Mouse (Mus musculus) frontal cortex, postnatal 25 days (tissue): ENCODE data around the gene Kpna2.
A peak's percentile ranks its signal among the peaks of the same experiment; 100 is the strongest.

Experiments used
- DNase-seq, 2 experiments: peaks; one replicate each; pipeline ENCODE4 v3.0.0; 2022; ENCODE audit warnings: low spot score in 2 of 2

Gene Kpna2

DNA sequence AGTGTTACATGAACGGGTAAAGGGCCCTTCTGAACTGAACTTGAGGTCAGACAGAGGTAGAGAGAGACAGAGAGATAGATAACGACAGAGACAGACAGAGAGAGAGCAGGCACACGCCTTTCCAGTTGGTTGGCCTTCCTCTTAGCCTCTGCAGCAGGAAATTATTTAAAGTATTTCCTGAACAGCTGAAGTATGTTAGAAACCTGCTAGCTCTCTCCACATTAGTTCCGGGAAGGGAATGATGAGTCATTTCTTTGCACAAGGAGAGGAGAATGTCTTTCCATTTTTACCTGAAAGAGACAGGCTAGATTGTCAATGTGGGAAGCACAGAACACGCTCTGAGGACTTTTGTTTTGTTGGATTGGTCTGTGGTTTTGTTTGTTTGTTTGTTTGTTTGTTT is 17.0 kb downstream of the Kpna2 start:
- no peak for DNase-seq

DNA sequence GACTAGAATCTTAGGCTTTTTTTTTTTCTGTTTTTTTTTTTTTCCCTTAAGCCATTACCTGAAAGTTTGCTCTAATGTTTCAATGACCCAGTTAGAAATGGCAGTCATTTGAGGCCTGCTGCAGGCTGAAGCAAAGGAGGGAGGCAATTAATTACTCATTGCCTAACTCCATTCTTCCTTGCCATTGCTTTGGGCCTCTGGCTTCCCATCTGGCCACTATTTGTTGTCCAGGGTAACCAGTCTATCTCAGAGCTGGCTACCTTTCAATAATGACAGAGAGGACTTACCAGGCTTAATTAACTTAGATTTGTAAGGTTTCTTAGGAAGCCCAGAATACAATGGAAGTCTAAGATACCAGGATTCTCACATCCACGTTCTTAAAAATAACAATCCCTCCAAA is 17.6 kb downstream of the Kpna2 start:
- DNase-seq, result no peak

DNA sequence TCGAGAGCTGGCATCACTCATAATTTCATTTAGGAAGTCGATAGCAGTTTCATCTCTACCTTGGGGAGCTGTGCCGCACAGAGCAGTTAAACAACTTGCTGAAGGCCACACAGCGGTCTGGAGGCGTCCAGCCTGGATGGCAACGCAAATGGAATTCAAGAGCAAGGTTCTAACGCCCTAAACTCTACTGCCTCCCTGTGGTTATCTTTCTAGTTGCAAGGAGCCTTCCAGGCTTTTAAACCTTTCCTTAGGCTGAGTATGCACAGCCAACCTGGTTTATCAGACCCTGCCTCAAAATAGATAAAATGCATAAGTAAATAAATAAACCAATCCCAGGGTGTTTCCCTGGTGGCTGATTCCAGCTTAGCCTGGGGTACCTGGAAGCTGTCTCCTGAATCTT is 18.9 kb downstream of the Kpna2 start:
- peak in 1 of 2 experiments; percentile 54 for DNase-seq

DNA sequence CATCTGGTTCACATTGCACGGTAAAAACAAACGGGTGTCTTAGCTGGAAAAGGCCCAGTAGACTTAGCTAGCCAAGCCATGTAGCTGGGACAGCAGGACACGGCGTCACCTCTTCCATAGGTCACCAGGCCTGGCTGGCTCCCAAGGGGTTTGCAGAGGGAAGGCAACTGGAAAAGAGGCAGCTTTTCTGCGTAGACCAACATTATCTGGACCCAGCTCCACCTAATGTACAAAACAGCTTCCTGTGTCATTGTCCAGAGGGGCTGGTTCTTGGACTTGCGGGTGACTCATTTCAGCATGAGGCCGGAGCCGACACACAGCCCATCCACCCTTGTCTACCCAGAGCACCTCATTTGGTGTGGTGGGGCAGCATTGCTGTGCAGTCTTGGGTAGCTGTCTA is 23.1 kb downstream of the Kpna2 start:
- no peak for DNase-seq

DNA sequence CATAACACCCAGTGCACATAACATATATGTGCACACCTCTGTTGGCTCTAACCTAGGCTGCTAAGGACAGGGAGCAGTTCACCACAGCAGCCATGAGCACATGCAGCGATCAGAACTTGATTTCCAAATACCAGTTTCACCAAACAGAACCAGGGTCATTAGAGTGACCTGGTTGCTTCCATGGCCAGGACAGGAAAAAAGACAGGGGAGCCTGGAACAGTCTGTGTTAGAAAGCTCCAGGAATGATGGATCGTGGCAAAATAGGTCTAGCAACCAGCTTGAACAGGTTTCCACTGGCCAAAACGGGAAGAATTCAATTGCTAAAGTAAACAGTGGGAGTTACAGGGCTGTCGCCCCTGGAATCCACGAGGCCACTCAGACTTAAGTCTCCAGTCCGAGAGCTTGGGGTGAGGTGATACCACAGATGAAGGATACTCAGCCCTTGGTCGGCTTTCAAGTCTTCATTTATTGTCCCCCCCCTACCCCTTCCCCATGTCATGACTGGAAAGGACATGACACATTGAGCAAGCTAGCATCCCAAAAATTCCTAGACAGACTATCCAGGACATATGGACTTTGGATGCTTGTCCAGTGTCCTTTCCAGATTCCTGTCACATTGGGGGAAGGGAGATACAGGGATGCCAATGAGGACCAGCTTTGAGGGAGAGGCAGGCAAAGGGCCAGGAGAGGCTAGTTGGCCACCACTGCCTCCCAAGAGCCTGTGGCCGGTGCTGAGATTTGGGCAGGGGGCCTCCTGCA is 23.7 kb downstream of the Kpna2 start:
- DNase-seq, result no peak

DNA sequence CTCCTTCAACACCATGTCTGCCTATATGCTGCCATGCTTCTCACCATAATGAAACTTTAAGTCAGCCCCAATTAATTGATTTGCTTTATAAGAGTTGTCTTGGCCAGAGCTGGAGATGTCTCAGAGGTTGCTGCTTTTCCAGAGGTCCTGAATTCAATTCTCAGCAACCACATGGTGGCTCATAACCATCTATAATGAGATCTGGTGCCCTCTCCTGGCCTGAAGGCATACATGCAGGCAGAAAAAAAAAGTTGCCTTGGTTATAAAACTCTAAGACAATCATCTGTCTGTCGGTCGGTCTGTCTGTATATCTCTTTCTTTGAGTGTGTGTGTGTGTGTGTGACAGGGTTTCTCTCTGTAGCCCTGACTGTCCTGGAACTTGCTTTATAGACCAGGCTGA is 24.9 kb downstream of the Kpna2 start:
- no peak for DNase-seq

DNA sequence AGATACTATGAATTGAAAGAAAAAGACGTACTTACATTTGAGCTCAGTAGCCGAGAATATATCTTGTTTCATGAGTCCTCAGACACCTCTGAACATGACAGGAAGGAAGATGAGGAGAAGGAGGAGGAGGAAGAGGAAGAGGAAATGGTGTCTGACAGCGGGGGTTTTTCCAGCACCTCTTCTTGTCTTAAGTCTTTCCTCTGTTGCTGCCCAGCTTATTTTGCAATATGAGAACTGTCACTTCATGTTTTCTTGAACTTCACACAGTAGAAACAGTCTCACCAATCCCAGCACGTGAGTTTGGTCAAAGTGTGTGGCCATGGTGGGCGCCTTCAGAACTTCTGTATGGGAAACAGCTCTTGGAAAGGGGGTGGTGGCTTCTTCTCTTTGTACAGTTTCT is 26.3 kb downstream of the Kpna2 start:
- DNase-seq, result no peak

DNA sequence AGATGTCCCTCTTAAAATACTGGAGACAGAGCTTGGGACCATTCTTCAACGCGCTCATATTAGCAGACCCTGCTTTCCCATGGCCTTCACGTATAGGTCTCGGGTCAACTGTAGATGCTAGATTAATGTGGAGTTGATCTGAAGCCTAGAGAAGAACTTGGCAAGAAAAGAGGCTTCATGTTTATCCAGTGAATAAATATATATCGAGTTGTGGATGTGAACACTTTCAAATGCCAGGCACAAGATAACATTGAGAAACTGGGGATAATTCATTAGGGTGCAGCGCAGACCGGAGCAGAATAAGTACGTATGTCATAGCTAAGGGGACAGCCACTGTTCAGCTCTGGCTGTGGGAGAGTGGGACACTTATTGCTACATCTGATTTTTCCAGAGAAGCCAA is 29.5 kb downstream of the Kpna2 start:
- no peak for DNase-seq

DNA sequence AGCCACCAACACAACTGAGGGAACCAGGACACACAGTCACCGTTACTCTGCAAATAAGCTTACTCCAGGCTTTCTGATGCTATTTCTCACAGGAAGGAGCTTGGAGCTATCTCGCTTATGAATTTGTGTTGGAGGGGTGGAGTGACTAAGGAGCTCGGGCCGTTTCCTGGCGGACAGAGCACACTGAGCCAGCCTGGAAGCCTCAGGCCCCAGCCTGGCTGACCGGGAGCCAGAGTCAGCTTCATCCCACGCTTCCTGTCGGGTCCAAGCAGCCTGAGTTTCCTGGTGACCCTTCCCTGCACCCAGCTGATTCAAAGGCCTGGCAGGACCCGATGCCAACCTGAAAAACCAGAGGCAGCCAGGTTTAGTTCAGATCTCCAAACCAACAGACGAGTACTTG is 31.7 kb downstream of the Kpna2 start:
- DNase-seq, result no peak

DNA sequence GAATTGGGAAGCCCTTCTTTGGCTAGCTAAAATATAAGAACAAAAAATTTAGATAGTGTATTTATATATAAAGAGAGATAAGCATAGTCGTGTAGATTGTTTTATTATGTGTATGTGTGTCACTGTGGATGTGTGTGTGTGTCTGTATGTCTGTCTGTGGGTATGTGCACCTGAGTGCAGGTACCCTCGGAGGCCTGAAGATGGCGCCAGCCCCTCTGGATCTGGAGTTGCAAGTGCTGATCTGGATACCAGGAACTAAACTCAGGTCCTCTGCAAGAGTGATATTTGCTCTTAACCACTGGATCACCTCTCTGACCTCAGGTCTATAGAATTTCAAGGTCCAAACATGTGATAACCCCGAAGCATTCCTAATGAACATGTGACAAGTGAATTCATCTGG is 33.5 kb downstream of the Kpna2 start:
- DNase-seq, result no peak

DNA sequence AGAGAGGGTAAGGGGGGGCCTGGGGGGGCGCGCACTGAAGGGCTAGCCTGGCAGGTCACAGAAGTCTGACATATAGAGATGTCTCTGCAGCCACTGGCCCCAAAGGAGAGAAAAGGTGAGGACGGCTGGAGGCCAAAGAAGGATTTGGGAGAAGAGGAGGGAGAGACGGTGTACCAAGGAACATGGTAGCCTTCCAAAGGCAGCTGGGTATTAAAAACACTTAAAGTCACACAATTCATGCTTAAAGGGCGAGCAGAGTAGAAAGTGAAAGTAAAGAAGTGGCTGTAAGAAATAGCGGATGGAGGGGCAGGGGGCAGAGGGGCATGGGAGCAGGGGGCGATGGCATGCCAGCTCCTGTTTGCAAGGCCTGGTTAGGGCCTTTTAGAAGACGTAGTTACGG is 37.0 kb downstream of the Kpna2 start:
- DNase-seq, result no peak

DNA sequence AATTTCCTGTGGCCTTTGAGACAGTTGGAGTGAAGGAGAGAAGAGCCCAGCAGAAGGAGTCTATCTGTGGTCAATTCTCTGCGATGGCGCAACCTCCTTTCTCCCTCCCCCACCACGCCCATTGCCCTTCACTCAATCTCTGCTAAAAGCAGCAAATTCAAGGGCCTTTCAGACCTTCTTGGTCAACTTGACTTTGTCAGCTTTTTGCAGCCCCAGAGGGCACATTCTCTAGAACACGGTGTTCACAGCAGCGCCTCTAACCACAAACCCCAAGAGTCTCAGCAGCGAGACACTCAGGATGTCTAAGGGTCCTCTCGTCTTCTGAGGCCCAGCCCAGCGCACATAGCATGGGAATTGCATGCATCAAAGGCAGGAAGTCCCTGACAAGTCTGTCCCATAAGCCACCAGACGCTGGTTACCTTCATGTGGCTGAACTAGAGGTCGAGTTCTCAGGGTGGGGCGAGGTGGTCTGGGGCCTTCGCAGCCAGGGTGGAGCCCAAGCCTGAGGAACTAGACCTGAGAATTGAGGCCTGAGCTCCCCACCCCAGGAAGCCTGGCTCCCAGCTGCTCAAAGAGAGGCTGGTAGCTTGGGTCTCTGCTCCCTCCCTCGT is 37.8 kb downstream of the Kpna2 start:
- DNase-seq, result no peak

DNA sequence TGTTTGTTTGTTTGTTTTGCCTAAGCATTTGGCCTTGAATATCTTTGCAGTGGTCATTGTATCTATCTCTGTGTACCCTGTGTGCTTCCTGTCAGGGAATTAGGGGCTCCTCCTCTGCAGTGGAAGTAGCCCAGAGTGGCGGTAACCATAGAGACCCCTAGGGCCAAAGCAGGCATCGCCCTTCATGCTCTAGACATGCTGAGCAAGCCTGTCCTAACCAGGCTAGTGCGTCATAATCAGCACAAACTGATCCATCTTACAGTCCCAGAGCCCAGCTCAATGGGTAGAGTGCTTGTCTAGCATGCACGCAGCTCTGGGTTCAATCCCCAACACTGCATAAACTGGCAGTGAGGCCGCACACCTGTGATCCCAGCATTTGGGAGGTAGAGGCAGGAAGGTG is 40.2 kb downstream of the Kpna2 start:
- DNase-seq, result no peak

DNA sequence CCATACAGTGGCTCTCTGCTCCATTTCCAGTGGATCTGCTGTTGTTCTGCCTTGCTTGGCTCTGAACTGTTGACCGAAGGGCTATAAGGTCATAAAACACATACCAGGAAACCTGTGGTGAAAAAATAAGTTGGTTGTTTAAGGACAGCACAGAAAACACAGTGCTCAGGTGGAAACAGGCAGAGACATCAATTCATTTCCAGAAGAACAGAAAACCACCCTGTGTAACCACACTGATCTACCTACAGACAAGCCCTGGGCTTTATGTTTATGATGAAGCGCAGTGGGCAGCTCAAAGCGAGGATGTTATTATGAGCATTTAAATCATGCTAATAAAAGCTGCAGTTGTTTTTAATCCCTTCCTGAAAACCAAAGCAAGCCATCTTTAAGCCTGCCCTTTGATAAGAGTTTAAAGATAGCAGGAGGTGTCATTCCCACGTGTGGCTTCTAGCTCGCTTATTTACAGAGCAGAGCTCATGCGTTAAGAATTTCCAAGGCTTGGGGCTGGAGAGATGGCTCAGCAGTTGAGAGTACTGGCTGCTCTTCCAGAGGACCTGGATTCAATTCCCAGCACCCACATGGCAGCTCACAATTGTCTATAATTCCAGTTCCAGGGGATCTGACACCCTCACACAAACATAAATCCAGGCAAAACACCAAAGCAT is 40.8 kb downstream of the Kpna2 start:
- no peak for DNase-seq

DNA sequence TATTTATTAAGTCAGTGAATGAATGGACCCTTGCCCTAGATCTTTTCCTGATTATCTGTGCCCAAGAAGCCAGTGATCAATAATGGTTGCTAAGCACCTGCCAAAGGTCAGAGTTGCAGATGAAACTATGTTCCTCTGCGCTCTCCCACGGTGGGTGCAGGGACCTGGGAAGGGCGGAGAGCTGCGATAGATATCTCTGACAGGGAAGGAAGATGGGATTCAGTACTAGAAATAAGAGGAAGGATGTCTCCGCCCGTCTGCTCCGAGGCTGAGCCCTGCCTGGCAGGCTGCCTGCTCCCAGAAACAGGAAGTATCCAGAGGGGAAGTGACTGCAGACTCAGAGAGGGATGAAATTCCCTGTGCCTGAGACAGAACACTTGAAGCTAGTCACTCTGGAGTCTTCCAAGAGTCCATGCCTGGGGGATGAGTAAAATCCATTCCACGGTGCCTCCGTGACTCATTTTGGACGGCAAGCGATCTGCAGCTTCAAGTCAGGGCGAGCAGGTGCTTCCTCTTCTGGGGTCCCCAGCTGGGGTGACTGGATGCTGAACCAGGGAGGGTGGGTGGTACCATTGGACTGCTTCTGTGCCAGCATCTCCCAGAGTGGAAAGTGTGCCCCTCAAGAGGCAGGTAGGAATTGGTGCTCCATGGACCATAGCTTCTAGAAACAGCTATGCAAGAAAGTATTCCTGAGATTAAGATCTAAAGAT is 41.9 kb downstream of the Kpna2 start:
- DNase-seq, result no peak

DNA sequence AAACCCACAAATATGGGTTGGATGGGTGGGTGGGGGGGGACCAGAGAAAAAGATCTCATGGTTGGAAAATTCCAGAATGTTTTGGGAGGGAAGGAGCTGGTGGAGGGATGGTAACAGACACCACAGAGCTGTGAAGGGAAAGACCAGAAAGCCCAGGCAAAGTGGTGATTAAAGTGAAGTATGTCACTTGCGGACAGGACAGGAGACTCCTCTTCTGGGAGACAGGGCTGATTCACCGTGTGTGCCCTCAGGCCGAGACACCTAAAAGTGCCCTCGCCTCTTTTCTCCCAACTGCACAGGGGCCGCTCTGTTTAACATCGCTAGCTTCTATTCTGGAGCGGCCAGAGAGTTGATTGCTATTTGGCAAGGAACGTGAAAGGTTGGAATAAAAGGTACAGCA is 44.8 kb downstream of the Kpna2 start:
- no peak for DNase-seq

DNA sequence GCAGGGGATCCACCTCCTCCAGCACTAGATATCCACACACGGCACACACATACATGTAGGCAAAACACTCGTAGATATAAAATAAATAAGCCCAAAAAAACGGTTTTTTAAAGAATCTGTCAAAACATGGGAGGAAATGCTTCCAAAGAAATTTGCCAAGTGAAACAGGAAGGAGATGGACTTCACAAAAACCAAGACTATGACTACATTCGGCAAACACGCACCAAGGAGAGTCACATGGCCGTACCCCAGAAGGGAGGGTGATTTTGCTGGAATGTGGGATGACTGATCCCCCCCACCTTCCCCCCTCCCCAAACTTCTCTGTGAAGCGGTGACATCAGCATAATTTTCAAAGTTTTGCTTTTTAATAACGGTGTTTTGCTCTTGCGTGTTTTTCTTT is 45.2 kb downstream of the Kpna2 start:
- no peak for DNase-seq
